Mouse (Mus musculus) liver, embryonic 13.5 days (tissue): ENCODE measurements around the gene Bend4. TPM values are rescaled to one million over a fixed set of nuclear protein-coding genes. Genes with fewer than 3 reads are reported as not detected.

Experiments
- ATAC-seq: fragments of 200-750 bp; cut with Nextera tagmentation; 2 replicates; pipeline ENCODE4 v1.8.0; 2017; ENCODE audit warnings: low read depth, mild to moderate bottlenecking, moderate number of reproducible peaks, moderate library complexity
- DNase-seq: peaks from one replicate; pipeline ENCODE4 v3.0.0; 2022
- H3K27ac ChIP-seq: fragments of 300-500 bp; sonication (generic); 2 replicates; pipeline ENCODE4 v1.5.1; 2015; ENCODE audit warnings: moderate library complexity, mild to moderate bottlenecking, inconsistent platforms
- H3K27me3 ChIP-seq: fragments of 300-500 bp; sonication (generic); 2 replicates; pipeline ENCODE4 v1.6.1; 2015; ENCODE audit warnings: mild to moderate bottlenecking, inconsistent platforms
- H3K36me3 ChIP-seq: fragments of 300-500 bp; sonication (generic); 2 replicates; pipeline ENCODE4 v1.6.1; 2015; ENCODE audit warnings: mild to moderate bottlenecking, inconsistent platforms
- H3K4me1 ChIP-seq: fragments of 300-500 bp; sonication (generic); replicated peaks from 2 replicates; pipeline ENCODE4 v1.6.1; 2015; ENCODE audit warnings: inconsistent platforms
- H3K4me2 ChIP-seq: fragments of 300-500 bp; sonication (generic); 2 replicates; pipeline ENCODE4 v1.6.1; 2015; ENCODE audit warnings: inconsistent platforms, mild to moderate bottlenecking, moderate library complexity
- H3K4me3 ChIP-seq: fragments of 300-500 bp; sonication (generic); replicated peaks from 2 replicates; pipeline ENCODE4 v1.5.1; 2015; ENCODE audit warnings: mild to moderate bottlenecking, inconsistent platforms
- H3K9ac ChIP-seq: fragments of 300-500 bp; sonication (generic); 2 replicates; pipeline ENCODE4 v1.6.1; 2015; ENCODE audit warnings: mild to moderate bottlenecking, inconsistent platforms
- H3K9me3 ChIP-seq: fragments of 300-500 bp; sonication (generic); replicated peaks from 2 replicates; pipeline ENCODE4 v1.6.1; 2016; ENCODE audit warnings: inconsistent platforms
- WGBS: fragments of 180-500 bp; shearing (Covaris S2); methylation state at CpG from one replicate; pipeline ENCODE4 v1.1.7; 2015; ENCODE audit not compliant: insufficient replicate concordance; 5-methylcytosine and 5-hydroxymethylcytosine counted together
- polyA plus RNA-seq: library from polyadenylated mRNA; unstranded; fragments of >200 nt; fragmentation: Nextera tagmentation; extraction: Ambion mirVana; gene quantifications from 2 replicates; pipeline ENCODE4 v1.2.1, GENCODE M21; 2015

Bend4 gene
- polyA plus RNA-seq, 1 experiment from 2014 or later, result 0.81 TPM

- Histone ChIP-seq H3K4me2 (no peak overlapping the region), H3K4me1 (peaks cover 4% of the 10 kb centered on the region; the same call in 1 of the 2 replicates), H3K27me3 (no peaks in the 10 kb centered on the region), H3K36me3 (no peaks in the 10 kb centered on the region), H3K4me3 (no peak overlapping the region), H3K9ac (no peak overlapping the region), H3K27ac (no peak overlapping the region), H3K9me3 (no peaks in the 10 kb centered on the region)
- 33% methylated on average over 17 of the region's 17 CpGs for WGBS
- ATAC-seq (no peak), DNase-seq (no peak)
Observed at GRCm38 (mm10) chr5:67444217-67445050, 16.3 kb upstream of the Bend4 start.

GRCm38 (mm10) chr5:67442813-67443450 lies 14.8 kb upstream of the Bend4 start:
- no peaks in the 10 kb centered on the region for H3K9me3 ChIP-seq
- no peak overlapping the region for H3K4me3 ChIP-seq
- 34% methylated on average over 6 of the region's 6 CpGs for WGBS
- ATAC-seq, result peak; percentile 43; the same call in 1 of the 2 replicates
- H3K36me3 ChIP-seq, result no peaks in the 10 kb centered on the region
- H3K27me3 ChIP-seq, result no peaks in the 10 kb centered on the region
- H3K9ac ChIP-seq, result no peak overlapping the region
- H3K4me1 ChIP-seq, result peaks cover 4% of the 10 kb centered on the region; the same call in 1 of the 2 replicates
- H3K4me2 ChIP-seq, result no peak overlapping the region
- H3K27ac ChIP-seq, result no peak overlapping the region
- no peak for DNase-seq

- Histone ChIP-seq H3K27ac (no peak overlapping the region), H3K4me3 (no peak overlapping the region), H3K27me3 (no peaks in the 10 kb centered on the region), H3K36me3 (no peaks in the 10 kb centered on the region), H3K9ac (no peak overlapping the region), H3K4me1 (peaks cover 4% of the 10 kb centered on the region; the same call in 1 of the 2 replicates), H3K9me3 (no peaks in the 10 kb centered on the region), H3K4me2 (no peak overlapping the region)
- ATAC-seq, result no peak
- WGBS, result 74% methylated on average over 8 of the region's 8 CpGs
- no peak for DNase-seq
Observed at GRCm38 (mm10) chr5:67440563-67440962, 12.5 kb upstream of the Bend4 start.

- Histone ChIP-seq H3K4me3 (no peak overlapping the region), H3K36me3 (no peaks in the 10 kb centered on the region), H3K27ac (no peak overlapping the region), H3K9ac (no peak overlapping the region), H3K27me3 (0 out of 2 replicates have a peak, but pooled peaks cover under 1% of the 10 kb centered on the region), H3K4me2 (no peak overlapping the region), H3K4me1 (peaks cover 3% of the 10 kb centered on the region; the same call in 1 of the 2 replicates), H3K9me3 (no peaks in the 10 kb centered on the region)
- 16% methylated on average over 2 of the region's 2 CpGs for WGBS
- peak; percentile 51; the same call in 1 of the 2 replicates for ATAC-seq
- no peak for DNase-seq
Observed at GRCm38 (mm10) chr5:67437403-67437802, 9.3 kb upstream of the Bend4 start.

GRCm38 (mm10) chr5:67426478-67427442 lies 1.4 kb downstream of the Bend4 start:
- ATAC-seq (peak; percentile 39; the same call in 1 of the 2 replicates), DNase-seq (no peak)
- Histone ChIP-seq H3K27me3 (peaks cover 55% of the 10 kb centered on the region), H3K4me2 (peak overlapping the region; percentile 78), H3K4me1 (peaks cover 11% of the 10 kb centered on the region), H3K4me3 (peak overlapping the region; percentile 65), H3K9ac (peak overlapping the region; percentile 61), H3K9me3 (no peaks in the 10 kb centered on the region), H3K36me3 (no peaks in the 10 kb centered on the region), H3K27ac (no peak overlapping the region)
- WGBS, result 2% methylated on average over 101 of the region's 121 CpGs

GRCm38 (mm10) chr5:67426011-67426410 lies 2.1 kb downstream of the Bend4 start:
- Histone ChIP-seq H3K4me2 (peak overlapping the region; percentile 78), H3K27me3 (peaks cover 55% of the 10 kb centered on the region), H3K27ac (no peak overlapping the region), H3K9ac (no peak overlapping the region; the same call in 1 of the 2 replicates), H3K9me3 (no peaks in the 10 kb centered on the region), H3K4me1 (peaks cover 11% of the 10 kb centered on the region), H3K36me3 (no peaks in the 10 kb centered on the region), H3K4me3 (peak overlapping the region; percentile 65)
- WGBS, result 21% methylated on average over 5 of the region's 5 CpGs
- DNase-seq (no peak), ATAC-seq (no peak)

- WGBS, result 41% methylated on average over 3 of the region's 3 CpGs
- no peak overlapping the region for H3K27ac ChIP-seq
- no peaks in the 10 kb centered on the region for H3K9me3 ChIP-seq
- DNase-seq (no peak), ATAC-seq (no peak)
- H3K9ac ChIP-seq, result no peak overlapping the region
- peaks cover 11% of the 10 kb centered on the region for H3K4me1 ChIP-seq
- no peaks in the 10 kb centered on the region for H3K36me3 ChIP-seq
- no peak overlapping the region for H3K4me2 ChIP-seq
- no peak overlapping the region for H3K4me3 ChIP-seq
- peaks cover 52% of the 10 kb centered on the region for H3K27me3 ChIP-seq
Observed at GRCm38 (mm10) chr5:67424636-67425035, 3.5 kb downstream of the Bend4 start.

GRCm38 (mm10) chr5:67423963-67424362 lies 4.1 kb downstream of the Bend4 start:
- Histone ChIP-seq H3K27me3 (peaks cover 45% of the 10 kb centered on the region), H3K9ac (no peak overlapping the region), H3K4me2 (no peak overlapping the region), H3K4me1 (peaks cover 11% of the 10 kb centered on the region), H3K36me3 (no peaks in the 10 kb centered on the region), H3K9me3 (no peaks in the 10 kb centered on the region), H3K27ac (no peak overlapping the region), H3K4me3 (no peak overlapping the region)
- DNase-seq (no peak), ATAC-seq (no peak)
- WGBS, result 77% methylated on average over 2 of the region's 2 CpGs

- 73% methylated on average over 9 of the region's 9 CpGs for WGBS
- ATAC-seq, result no peak
- Histone ChIP-seq H3K4me3 (no peak overlapping the region), H3K27me3 (peaks cover 39% of the 10 kb centered on the region), H3K4me2 (no peak overlapping the region), H3K9me3 (no peaks in the 10 kb centered on the region), H3K36me3 (no peaks in the 10 kb centered on the region), H3K9ac (no peak overlapping the region), H3K27ac (no peak overlapping the region), H3K4me1 (peaks cover 13% of the 10 kb centered on the region)
- DNase-seq, result no peak
Observed at GRCm38 (mm10) chr5:67423326-67423725, 4.8 kb downstream of the Bend4 start.

- 40% methylated on average over 4 of the region's 4 CpGs for WGBS
- DNase-seq, result no peak
- ATAC-seq, result no peak
- H3K27ac ChIP-seq, result no peak overlapping the region
- H3K4me3 ChIP-seq, result no peak overlapping the region
- no peak overlapping the region for H3K9ac ChIP-seq
- no peaks in the 10 kb centered on the region for H3K36me3 ChIP-seq
- H3K9me3 ChIP-seq, result no peaks in the 10 kb centered on the region
- H3K27me3 ChIP-seq, result no peaks in the 10 kb centered on the region
- 0 out of 2 replicates have a peak, but pooled peaks cover 2% of the 10 kb centered on the region for H3K4me1 ChIP-seq
- H3K4me2 ChIP-seq, result no peak overlapping the region
Observed at GRCm38 (mm10) chr5:67419407-67419806, 8.7 kb downstream of the Bend4 start.

- Histone ChIP-seq H3K27me3 (no peaks in the 10 kb centered on the region), H3K9me3 (no peaks in the 10 kb centered on the region), H3K27ac (no peak overlapping the region), H3K36me3 (no peaks in the 10 kb centered on the region), H3K9ac (no peak overlapping the region), H3K4me2 (no peak overlapping the region), H3K4me1 (peaks cover 6% of the 10 kb centered on the region; the same call in 1 of the 2 replicates), H3K4me3 (no peak overlapping the region)
- DNase-seq, result no peak
- WGBS, result 66% methylated on average over 7 of the region's 7 CpGs
- no peak for ATAC-seq
Observed at GRCm38 (mm10) chr5:67411475-67411874, 16.6 kb downstream of the Bend4 start.
